Mouse (Mus musculus): Measurements from ENCODE around the gene Ncl.

DNA sequence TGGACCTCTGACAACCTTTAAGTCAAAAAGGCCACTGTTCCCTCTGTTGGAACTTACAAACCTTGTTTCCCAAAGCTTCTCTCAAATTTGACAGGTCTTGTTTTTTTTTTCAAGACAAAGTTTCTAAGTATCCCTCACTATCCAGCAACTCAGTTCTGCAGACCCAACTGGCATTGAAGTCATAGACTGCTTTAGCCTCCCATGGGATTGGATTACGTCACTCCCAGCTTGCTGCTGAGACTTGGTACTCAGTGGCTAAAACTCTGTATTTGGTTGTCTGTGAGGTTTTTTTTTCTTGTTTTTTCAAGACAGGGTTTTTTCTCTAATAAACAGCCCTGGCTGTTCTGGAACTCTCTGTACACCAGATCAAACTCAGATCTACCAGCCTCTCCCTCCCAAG, 9.5 kb downstream of the Ncl start:
- no peak for TF ChIP-seq MXI1 (IDR thresholded peaks at IDR 0.05; ENCODE audit: low read depth, low read length)
- TF ChIP-seq CHD2 (IDR thresholded peaks at IDR 0.05; ENCODE audit: low read length), result no peak
- no peak for TF ChIP-seq CTCF (IDR thresholded peaks at IDR 0.05 in 2 of 3, conservative IDR thresholded peaks at IDR 0.05 in 1 of 3; ENCODE audit: control insufficient read depth in 1 of 3, insufficient read depth in 1 of 3, low read depth in 2 of 3, low read length in 3 of 3, poor library complexity in 1 of 3, severe bottlenecking in 1 of 3)
- peak in 1 of 2 experiments; percentile 44; a peak in 1 of 4 replicates for TF ChIP-seq POLR2A (IDR thresholded peaks at IDR 0.05; ENCODE audit: control insufficient read depth in 1 of 2, insufficient read depth in 1 of 2, low read depth in 1 of 2, low read length in 2 of 2, poor library complexity in 1 of 2)
- TF ChIP-seq GATA1 (IDR thresholded peaks at IDR 0.05; ENCODE audit: low read depth, low read length), result no peak
- no peak for TF ChIP-seq RCOR1 (IDR thresholded peaks at IDR 0.05; ENCODE audit: low read depth, low read length)
- TF ChIP-seq ZNF384 (IDR thresholded peaks at IDR 0.05; ENCODE audit: low read depth, low read length), result no peak
- TF ChIP-seq TCF12 (IDR thresholded peaks at IDR 0.05; ENCODE audit: low read depth, low read length), result no peak
- TF ChIP-seq CHD1 (IDR thresholded peaks at IDR 0.05; ENCODE audit: low read depth, low read length), result no peak
